Mouse (Mus musculus) v-Abl transformed pro-B cells (cell line): ENCODE data around the gene Aspg.

ENCODE experiments used
- in situ Hi-C, 2 experiments: fragments of 400-800 bp; cut with MboI; formaldehyde crosslinking; loops; one replicate each; pipeline ENCODE4 v1.15.1; 2025; ENCODE audit not compliant: unreplicated experiment in 2 of 2

The Aspg gene

DNA sequence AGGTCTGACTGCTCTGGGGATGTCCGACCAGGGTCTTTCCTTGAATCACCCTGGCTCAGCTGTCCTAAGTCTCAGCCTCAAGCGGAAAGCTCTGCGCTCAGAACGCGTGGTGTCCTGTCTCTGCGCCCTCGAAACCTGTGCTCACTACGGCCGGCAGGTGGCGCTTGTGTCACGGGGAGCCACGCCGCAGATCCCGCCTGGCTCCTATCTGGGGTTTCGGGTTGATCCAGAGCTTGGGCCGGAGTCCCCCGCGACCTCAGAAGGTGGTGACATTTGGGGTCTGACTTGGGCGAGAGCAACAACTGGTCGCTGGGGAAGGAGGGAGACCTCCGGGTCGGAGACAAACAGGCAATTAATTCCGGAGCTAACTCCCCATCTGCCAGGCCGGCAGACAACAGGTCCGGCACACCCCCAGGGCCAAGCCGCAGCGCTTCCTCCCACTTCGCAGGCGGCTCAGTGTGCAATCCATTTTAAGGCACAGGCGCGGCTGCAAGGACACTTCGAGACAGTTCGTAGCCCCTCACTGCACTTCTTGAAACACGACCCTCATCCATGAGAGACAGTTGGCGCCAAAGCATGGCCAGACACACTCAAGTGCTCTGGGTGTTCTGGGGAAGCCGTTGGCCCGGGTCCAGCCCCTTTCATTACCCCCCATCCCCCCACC lies 38.9 kb downstream of the Aspg start:
- in situ Hi-C loops = loop anchor here in 1 of 2 experiments (5.0 to 10.0 kb wide), 2 partner anchors 397 to 559 kb away; no protein-coding TSS in a partner anchor

GRCm38 (mm10) chr12:112145875-112146651 lies 39.6 kb downstream of the Aspg start, which contains the start of gene Kif26a:
Gene Kif26a, plus strand, starts transcription at chr12:112146208.
- in situ Hi-C loops = loop anchor here in 1 of 2 experiments (5.0 to 10.0 kb wide), 2 partner anchors 396 to 559 kb away; no protein-coding TSS in a partner anchor

GRCm38 (mm10) chr12:112147365-112147764 lies 40.9 kb downstream of the Aspg start:
- in situ Hi-C loops = loop anchor here in 1 of 2 experiments (5.0 to 10.0 kb wide), 2 partner anchors 395 to 557 kb away; no protein-coding TSS in a partner anchor

- in situ Hi-C loops = no loop called here
These were observed 43.5 kb downstream of the Aspg start for GRCm38 (mm10) chr12:112150011-112150410.

DNA sequence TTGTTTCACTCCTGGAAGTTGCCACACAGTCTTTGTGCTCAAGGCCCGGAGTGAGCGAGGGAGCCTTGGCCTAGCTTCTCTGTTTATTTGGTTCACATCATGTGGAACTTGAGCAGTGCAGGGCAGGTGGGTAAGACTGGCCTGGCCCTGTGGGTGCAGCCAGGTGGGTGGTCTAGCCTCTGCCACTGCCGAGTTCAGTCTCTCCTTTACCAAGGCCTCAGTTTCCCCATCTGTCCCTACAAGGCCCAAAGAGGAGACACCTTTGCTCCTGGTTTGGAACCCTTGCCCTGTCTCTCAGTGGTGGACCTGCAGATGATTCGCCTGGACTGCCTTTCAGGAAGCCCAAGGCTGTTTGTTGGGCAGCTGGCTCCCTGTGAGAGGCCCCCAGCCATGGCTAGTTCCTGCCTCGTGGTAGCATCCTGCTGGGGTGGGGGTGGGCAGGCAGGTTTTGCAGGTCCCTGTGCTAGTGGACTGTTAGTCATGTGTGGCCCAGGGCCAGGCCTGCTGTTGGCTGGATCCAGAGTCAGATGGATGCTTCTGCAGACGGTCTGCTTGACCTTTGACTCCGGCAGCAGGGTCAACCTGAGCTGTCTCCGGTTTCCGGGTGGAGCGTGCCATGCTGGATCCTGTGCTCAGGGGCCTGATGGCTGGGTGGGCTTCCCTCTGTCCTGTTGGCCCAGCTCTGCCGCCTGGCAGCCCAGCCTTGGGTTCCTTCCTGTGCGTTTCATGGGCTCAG lies 44.9 kb downstream of the Aspg start:
- in situ Hi-C loops = no loop called here

GRCm38 (mm10) chr12:112151980-112152362 lies 45.5 kb downstream of the Aspg start:
- in situ Hi-C loops = no loop called here

- in situ Hi-C loops = no loop called here
These were observed 47.1 kb downstream of the Aspg start for GRCm38 (mm10) chr12:112153597-112153996.

DNA sequence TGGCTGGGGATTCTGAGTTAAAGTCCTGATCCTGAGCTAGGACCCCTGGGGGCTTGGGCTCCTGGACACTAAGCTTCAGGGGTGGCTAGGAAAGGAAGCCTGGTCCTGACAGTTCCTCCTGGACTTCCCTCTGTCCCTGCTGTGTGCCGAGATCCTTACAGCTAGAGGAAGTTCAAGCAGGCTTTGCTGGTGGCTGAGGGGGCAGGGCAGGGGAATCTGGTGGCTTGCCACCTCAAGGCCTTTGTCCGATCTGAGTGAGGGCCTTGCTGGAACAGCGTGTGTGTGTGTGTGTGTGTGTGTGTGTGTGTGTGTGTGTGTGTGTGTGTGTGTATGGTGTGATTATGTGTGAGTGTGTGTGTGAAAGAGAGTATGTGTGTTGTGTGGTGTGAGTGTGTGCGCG lies 48.0 kb downstream of the Aspg start:
- in situ Hi-C loops = no loop called here

GRCm38 (mm10) chr12:112155218-112156051 lies 49.0 kb downstream of the Aspg start:
- in situ Hi-C loops = no loop called here

- in situ Hi-C loops = no loop called here
These were observed 50.3 kb downstream of the Aspg start for GRCm38 (mm10) chr12:112156804-112157203.

DNA sequence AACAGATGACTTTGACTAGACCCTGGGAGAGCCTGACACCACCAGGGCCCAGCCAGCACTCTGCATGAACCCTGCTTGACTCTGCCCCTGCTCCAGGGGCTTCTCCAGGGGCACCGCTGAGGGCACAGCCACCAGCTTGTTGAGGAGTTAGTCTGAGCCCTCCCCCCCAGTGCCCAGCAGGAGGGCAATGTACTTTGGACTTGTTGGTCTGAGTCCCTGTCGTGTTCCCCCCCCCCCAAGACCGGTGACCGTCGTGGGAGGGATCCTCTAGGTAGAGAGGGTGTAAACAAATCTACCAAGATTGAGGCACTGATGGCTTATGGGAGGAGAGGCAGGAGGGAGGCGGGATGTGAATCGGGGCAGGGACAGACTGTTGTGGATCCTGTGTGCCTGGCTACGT lies 51.8 kb downstream of the Aspg start:
- in situ Hi-C loops = no loop called here

GRCm38 (mm10) chr12:112158784-112159183 lies 52.3 kb downstream of the Aspg start:
- in situ Hi-C loops = no loop called here

GRCm38 (mm10) chr12:112163981-112164839 lies 57.7 kb downstream of the Aspg start:
- in situ Hi-C loops = no loop called here

DNA sequence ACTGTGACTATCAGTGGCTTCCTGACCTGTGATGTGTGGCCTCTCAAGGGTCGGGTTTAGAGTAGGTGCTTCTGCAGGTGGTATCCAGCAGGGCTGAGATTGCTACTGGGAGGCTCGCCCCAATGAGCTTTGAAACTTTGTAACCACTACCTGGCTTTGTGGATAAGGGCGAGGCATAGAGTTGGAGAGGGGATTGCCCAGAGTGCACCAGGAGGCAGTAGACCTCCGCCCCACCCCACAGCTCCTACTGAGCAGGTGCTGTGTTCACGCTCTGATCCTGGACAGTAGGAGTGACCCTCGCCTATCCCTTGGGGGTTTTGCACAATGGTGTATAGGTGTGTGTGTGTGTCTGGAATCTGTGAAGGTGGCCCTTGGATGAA lies 58.4 kb downstream of the Aspg start:
- in situ Hi-C loops = no loop called here

DNA sequence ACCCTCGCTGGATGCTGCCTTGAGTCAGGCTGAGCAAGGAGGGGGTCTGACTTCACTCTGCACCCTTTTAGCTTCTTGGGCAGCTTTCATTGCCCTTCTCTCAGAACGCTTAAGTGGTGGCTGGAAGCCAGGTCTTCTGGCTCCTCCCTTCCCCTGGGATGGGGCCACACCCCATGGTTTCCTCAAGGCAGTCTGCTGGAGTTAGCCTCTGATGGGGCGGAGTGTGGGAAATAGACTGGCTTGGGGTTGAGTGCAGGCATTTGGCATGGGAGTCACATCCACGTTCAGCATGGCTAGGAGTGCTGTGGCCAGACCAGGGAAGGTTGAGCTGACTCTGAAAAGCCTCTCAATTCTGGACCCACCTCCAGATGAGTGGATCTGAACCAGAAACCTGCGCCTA lies 62.8 kb downstream of the Aspg start:
- in situ Hi-C loops = no loop called here

- in situ Hi-C loops = no loop called here
These were observed 64.4 kb downstream of the Aspg start for GRCm38 (mm10) chr12:112170671-112171574.

DNA sequence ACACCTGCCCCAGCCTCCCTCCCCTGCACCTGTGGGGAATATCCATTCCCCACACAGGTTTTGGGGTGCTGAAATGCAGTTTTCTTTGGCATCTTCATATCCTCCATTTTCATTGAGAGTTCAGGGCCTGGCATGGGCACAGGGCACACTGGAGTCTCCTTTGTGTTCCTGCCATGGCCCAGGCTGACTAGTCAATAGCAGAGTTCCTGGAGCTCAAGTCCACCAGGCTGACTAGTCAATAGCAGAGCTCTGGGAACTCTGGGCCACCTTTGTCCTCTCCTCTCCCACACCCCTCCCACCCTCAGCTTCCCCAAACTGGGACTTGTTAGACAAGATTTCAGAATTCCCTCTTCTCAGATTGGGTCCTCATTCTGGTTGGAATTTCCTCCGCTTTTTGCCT lies 65.2 kb downstream of the Aspg start:
- in situ Hi-C loops = no loop called here

DNA sequence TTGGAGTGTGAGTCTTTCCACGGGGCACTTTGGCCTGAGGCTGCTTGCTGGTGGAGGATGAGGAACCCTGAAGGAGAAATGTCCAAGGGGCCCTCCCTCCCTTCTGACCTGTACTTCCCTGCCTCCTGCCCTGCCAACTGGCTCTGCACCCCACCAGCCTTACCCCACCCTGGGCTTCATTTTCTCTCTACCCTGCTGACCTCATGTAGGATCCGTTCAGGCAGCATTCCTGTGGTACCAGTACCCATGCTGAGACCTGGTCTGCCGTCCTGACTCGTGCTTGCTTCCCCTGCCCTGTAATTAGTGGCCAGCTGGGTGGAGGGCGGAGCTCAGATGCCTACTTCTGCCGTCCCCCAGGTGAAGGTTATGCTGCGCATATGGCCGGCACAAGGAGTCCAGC lies 65.7 kb downstream of the Aspg start:
- in situ Hi-C loops = no loop called here
